In genomic region chr16:13668402-13669108, GRCm38 (mm10) we compare ENCODE assay signal across 8 mouse cellular contexts. TPM values are rescaled to one million over a fixed set of nuclear protein-coding genes. Genes with fewer than 3 reads are reported as not detected.
DNase-seq lines count a peak whose midpoint lies in the region; ATAC-seq and TF ChIP-seq lines count a peak whose summit lies in the region.

No protein-coding gene starts in this region.

- no peaks in the 10 kb centered on the region for H3K9me3 ChIP-seq in kidney, embryonic 16.5 days (ENCODE audit: low read length)
- no peaks in the 10 kb centered on the region for H3K9me3 ChIP-seq in forebrain, embryonic 16.5 days (ENCODE audit: control insufficient read depth, low read length)
- no peaks in the 10 kb centered on the region for H3K9me3 ChIP-seq in liver, embryonic 13.5 days (replicated peaks)

- no peak for TF ChIP-seq POLR2A in kidney, adult 2 months (IDR thresholded peaks at IDR 0.05; ENCODE audit: low read depth, low read length)

- H3K27me3 ChIP-seq in kidney, embryonic 16.5 days (ENCODE audit: insufficient read depth, low read length) = no peaks in the 10 kb centered on the region
- no peaks in the 10 kb centered on the region for H3K27me3 ChIP-seq in kidney, adult 2 months (replicated peaks; ENCODE audit: control insufficient read depth, insufficient read depth, low read length)
- H3K27me3 ChIP-seq in forebrain, embryonic 16.5 days (replicated peaks; ENCODE audit: control insufficient read depth, insufficient read depth, low read length) = no peaks in the 10 kb centered on the region
- H3K27me3 ChIP-seq in liver, embryonic 13.5 days = no peaks in the 10 kb centered on the region

- no peak for ATAC-seq in kidney, embryonic 16.5 days (ENCODE audit: low FRiP score, low TSS enrichment)
- ATAC-seq in forebrain, embryonic 16.5 days = no peak
- no peak for ATAC-seq in liver, embryonic 13.5 days (ENCODE audit: low read depth)

- 0 out of 2 replicates have a peak overlapping the region, but pooled peaks have one; percentile 65 for H3K27ac ChIP-seq in kidney, embryonic 16.5 days (ENCODE audit: low read length)
- no peak overlapping the region for H3K27ac ChIP-seq in kidney, adult 2 months (ENCODE audit: insufficient read depth, low read depth, low read length)
- peak overlapping the region; percentile 66 for H3K27ac ChIP-seq in forebrain, embryonic 16.5 days (ENCODE audit: low read length)
- peak overlapping the region; percentile 75 for H3K27ac ChIP-seq in liver, embryonic 13.5 days

- H3K4me3 ChIP-seq in kidney, embryonic 16.5 days (ENCODE audit: low read length) = peak overlapping the region; percentile 71
- H3K4me3 ChIP-seq in kidney, adult 2 months (ENCODE audit: insufficient read depth, low read depth, low read length) = no peak overlapping the region; the same call in 1 of the 2 replicates
- peak overlapping the region; percentile 64 for H3K4me3 ChIP-seq in forebrain, embryonic 16.5 days (replicated peaks; ENCODE audit: low read length)
- H3K4me3 ChIP-seq in liver, embryonic 13.5 days (replicated peaks) = peak overlapping the region; percentile 74

- DNase-seq in kidney, adult 2 months = no peak
- DNase-seq in c-Kit-positive CD71-positive TER-119-negative erythroid progenitor cells, embryonic 14.5 days (ENCODE audit: low read depth) = peak; percentile 56
- peak; percentile 8 for DNase-seq in liver, embryonic 13.5 days
- DNase-seq in layer of hippocampus, postnatal 14 days (ENCODE audit: low spot score in 2 of 2) = no peak
- DNase-seq in frontal cortex, postnatal 36 days (ENCODE audit: low spot score in 2 of 2) = no peak
- no peak for DNase-seq in Muller cell, postnatal 12 days (ENCODE audit: inconsistent ontology term)

- 84% methylated on average over 10 of the region's 10 CpGs for WGBS in kidney, embryonic 16.5 days
- WGBS in kidney, adult 2 months = 84% methylated on average over 10 of the region's 10 CpGs
- 81% methylated on average over 10 of the region's 10 CpGs for WGBS in forebrain, embryonic 16.5 days
- WGBS in liver, embryonic 13.5 days (ENCODE audit: insufficient replicate concordance) = 60% methylated on average over 10 of the region's 10 CpGs

- peaks cover 16% of the 10 kb centered on the region for H3K4me1 ChIP-seq in kidney, embryonic 16.5 days (ENCODE audit: insufficient read depth, low read length)
- H3K4me1 ChIP-seq in kidney, adult 2 months (ENCODE audit: control insufficient read depth, insufficient read depth, low read length) = peaks cover 2% of the 10 kb centered on the region; the same call in 1 of the 2 replicates
- H3K4me1 ChIP-seq in forebrain, embryonic 16.5 days (replicated peaks; ENCODE audit: control insufficient read depth, insufficient read depth, low read length) = peaks cover 20% of the 10 kb centered on the region
- H3K4me1 ChIP-seq in liver, embryonic 13.5 days (replicated peaks) = peaks cover 46% of the 10 kb centered on the region

- H3K4me2 ChIP-seq in kidney, embryonic 16.5 days (replicated peaks; ENCODE audit: low read depth, low read length) = peak overlapping the region; percentile 77
- H3K4me2 ChIP-seq in forebrain, embryonic 16.5 days (ENCODE audit: low read length) = peak overlapping the region; percentile 61
- H3K4me2 ChIP-seq in liver, embryonic 13.5 days = peak overlapping the region; percentile 78

- TF ChIP-seq CTCF in kidney, adult 2 months (conservative IDR thresholded peaks at IDR 0.05; ENCODE audit: insufficient read depth, insufficient read length, low read depth, low read length) = no peak

- H3K9ac ChIP-seq in kidney, embryonic 16.5 days (replicated peaks; ENCODE audit: low read length) = peak overlapping the region; percentile 83
- peak overlapping the region; percentile 78 for H3K9ac ChIP-seq in forebrain, embryonic 16.5 days (replicated peaks; ENCODE audit: low read depth, low read length)
- H3K9ac ChIP-seq in liver, embryonic 13.5 days = peak overlapping the region; percentile 81

- H3K36me3 ChIP-seq in kidney, embryonic 16.5 days (ENCODE audit: insufficient read depth, low read length) = peaks cover 10% of the 10 kb centered on the region
- H3K36me3 ChIP-seq in kidney, adult 2 months (ENCODE audit: control insufficient read depth, insufficient read depth, low read length) = no peaks in the 10 kb centered on the region
- H3K36me3 ChIP-seq in forebrain, embryonic 16.5 days (ENCODE audit: control insufficient read depth, insufficient read depth) = peaks cover 5% of the 10 kb centered on the region; the same call in 1 of the 2 replicates
- peaks cover 15% of the 10 kb centered on the region for H3K36me3 ChIP-seq in liver, embryonic 13.5 days

RNA-seq across cellular contexts. Expression of gene Parn, which starts 0.6 kb away (rescaled TPM):
- polyA plus RNA-seq in kidney, embryonic 16.5 days (2015; fragmentation: Nextera tagmentation; extraction: Ambion mirVana) = 48.3 and 49.1 TPM in 2 replicates
- 12.3 and 15.1 TPM in 2 replicates for polyA plus RNA-seq in kidney, adult 2 months (2012; rRNA removed)
- polyA plus RNA-seq in forebrain, embryonic 16.5 days (2015; fragmentation: Nextera tagmentation; extraction: Ambion mirVana) = 44.2 and 46.4 TPM in 2 replicates
- polyA plus RNA-seq in liver, embryonic 13.5 days (2015; fragmentation: Nextera tagmentation; extraction: Ambion mirVana) = 21.5 and 24.9 TPM in 2 replicates
- 10 to 100 TPM; 27.7 to 30.8 TPM for total RNA-seq in layer of hippocampus, postnatal 14 days (2021)

RNA-seq across cellular contexts. Expression of gene Bfar, which starts 3.1 kb away (rescaled TPM):
- 53.7 and 58.0 TPM in 2 replicates for polyA plus RNA-seq in kidney, embryonic 16.5 days (2015; fragmentation: Nextera tagmentation; extraction: Ambion mirVana)
- polyA plus RNA-seq in kidney, adult 2 months (2012; rRNA removed) = 30.2 and 31.2 TPM in 2 replicates
- 53.3 and 56.9 TPM in 2 replicates for polyA plus RNA-seq in forebrain, embryonic 16.5 days (2015; fragmentation: Nextera tagmentation; extraction: Ambion mirVana)
- 14.1 and 14.9 TPM in 2 replicates for polyA plus RNA-seq in liver, embryonic 13.5 days (2015; fragmentation: Nextera tagmentation; extraction: Ambion mirVana)
- total RNA-seq in layer of hippocampus, postnatal 14 days (2021) = 10 to 100 TPM; 44.9 to 46.0 TPM

RNA-seq across cellular contexts. Expression of gene 3110001I22Rik, which starts 3.2 kb away (rescaled TPM):
- 4.9 and 5.9 TPM in 2 replicates for polyA plus RNA-seq in kidney, embryonic 16.5 days (2015; fragmentation: Nextera tagmentation; extraction: Ambion mirVana)
- 0.83 and 0.92 TPM in 2 replicates for polyA plus RNA-seq in kidney, adult 2 months (2012; rRNA removed)
- 8.5 and 8.6 TPM in 2 replicates for polyA plus RNA-seq in forebrain, embryonic 16.5 days (2015; fragmentation: Nextera tagmentation; extraction: Ambion mirVana)
- 3.0 and 3.1 TPM in 2 replicates for polyA plus RNA-seq in liver, embryonic 13.5 days (2015; fragmentation: Nextera tagmentation; extraction: Ambion mirVana)
- 1 to 10 TPM; 3.1 to 4.2 TPM for total RNA-seq in layer of hippocampus, postnatal 14 days (2021)

Comparison
In these comparisons a context has a peak if more than half of its experiments do, and no peak if none do; other contexts are left out.
1. DNase-seq: peak in c-Kit-positive CD71-positive TER-119-negative erythroid progenitor cells, embryonic 14.5 days (single experiment) and liver, embryonic 13.5 days (single experiment); none in kidney, adult 2 months (single experiment), layer of hippocampus, postnatal 14 days (0 of 2), frontal cortex, postnatal 36 days (0 of 2) and Muller cell, postnatal 12 days (single experiment).
2. Peak in every context shown above with its lines, with median percentiles within 50 percentile points of each other: H3K4me2 ChIP-seq and H3K9ac ChIP-seq.